Mouse (Mus musculus) myocyte (in vitro differentiated cells): ENCODE results near the gene Wasf3. TPM values are rescaled to one million over a fixed set of nuclear protein-coding genes. Genes with fewer than 3 reads are reported as not detected.
"Not testable (repeated sequence)": the region's sequence is repeated elsewhere in the genome, so short reads cannot be mapped to it uniquely, and the experiment has no call there.

Experiments
- H3K27me3 ChIP-seq: one replicate; pipeline ENCODE4 v1.6.1; 2011; ENCODE audit not compliant: control insufficient read depth, insufficient read depth, insufficient read length
- H3K36me3 ChIP-seq: one replicate; pipeline ENCODE4 v1.6.1; 2011; ENCODE audit not compliant: control insufficient read depth, insufficient read depth
- H3K4me2 ChIP-seq: one replicate; pipeline ENCODE4 v1.6.1; 2011; ENCODE audit warnings: low read depth, control low read depth
- H3K4me3 ChIP-seq: one replicate; pipeline ENCODE4 v1.5.1; 2011; ENCODE audit warnings: mild to moderate bottlenecking, control low read depth, moderate library complexity
- H3K79me2 ChIP-seq: one replicate; pipeline ENCODE4 v1.6.1; 2011; ENCODE audit not compliant: control insufficient read depth, insufficient read depth
- H3ac ChIP-seq: one replicate; pipeline ENCODE4 v1.6.1; 2011; ENCODE audit not compliant: control insufficient read depth, insufficient read length
- CEBPB ChIP-seq: IDR thresholded peaks from 2 replicates; pipeline ENCODE4 v1.6.1; 2011; ENCODE audit warnings: mild to moderate bottlenecking, moderate library complexity; ENCODE audit not compliant: poor library complexity, insufficient read depth, severe bottlenecking
- E2F4 ChIP-seq: IDR thresholded peaks from one replicate; pipeline ENCODE4 v1.6.1; 2011; ENCODE audit warnings: mild to moderate bottlenecking, control low read depth, moderate library complexity; ENCODE audit not compliant: insufficient read depth
- MAX ChIP-seq: IDR thresholded peaks from one replicate; pipeline ENCODE4 v1.6.1; 2011; ENCODE audit warnings: low read depth, mild to moderate bottlenecking, control low read depth
- MYOD1 ChIP-seq, 3 experiments: IDR thresholded peaks; one replicate each; pipeline ENCODE4 v1.6.1; 2011; ENCODE audit warnings: control low read depth in 2 of 3, low read depth in 2 of 3, mild to moderate bottlenecking in 2 of 3, moderate library complexity in 1 of 3; ENCODE audit not compliant: insufficient read length in 2 of 3, control insufficient read depth in 1 of 3
- MYOG ChIP-seq, 3 experiments: IDR thresholded peaks; one replicate each; pipeline ENCODE4 v1.6.1; 2011; ENCODE audit warnings: control low read depth in 2 of 3, low read depth in 2 of 3, mild to moderate bottlenecking in 2 of 3; ENCODE audit not compliant: insufficient read length in 2 of 3, control insufficient read depth in 1 of 3, insufficient read depth in 1 of 3
- POLR2A ChIP-seq: IDR thresholded peaks from one replicate; pipeline ENCODE4 v1.6.1; 2011; ENCODE audit warnings: low read depth, mild to moderate bottlenecking, control low read depth, moderate library complexity; ENCODE audit not compliant: insufficient read length
- POLR2AphosphoS2 ChIP-seq: IDR thresholded peaks from one replicate; pipeline ENCODE4 v1.6.1; 2011; ENCODE audit warnings: low read depth, control low read depth; ENCODE audit not compliant: insufficient read length
- REST ChIP-seq: IDR thresholded peaks from one replicate; pipeline ENCODE4 v1.6.1; 2011; ENCODE audit warnings: mild to moderate bottlenecking, control low read depth, moderate library complexity; ENCODE audit not compliant: insufficient read depth, insufficient read length
- SRF ChIP-seq: IDR thresholded peaks from one replicate; pipeline ENCODE4 v1.6.1; 2011; ENCODE audit warnings: low read depth; ENCODE audit not compliant: control insufficient read depth, insufficient read length
- TCF12 ChIP-seq: IDR thresholded peaks from one replicate; pipeline ENCODE4 v1.6.1; 2011; ENCODE audit warnings: mild to moderate bottlenecking, control low read depth; ENCODE audit not compliant: poor library complexity, insufficient read depth, severe bottlenecking
- TCF3 ChIP-seq: IDR thresholded peaks from one replicate; pipeline ENCODE4 v1.6.1; 2011; ENCODE audit warnings: low read depth, control low read depth; ENCODE audit not compliant: insufficient read length
- USF1 ChIP-seq: IDR thresholded peaks from one replicate; pipeline ENCODE4 v1.6.1; 2011; ENCODE audit warnings: low read depth, mild to moderate bottlenecking, control low read depth, moderate library complexity
- polyA plus RNA-seq: library from polyadenylated mRNA; unstranded; fragments of >200 nt; fragmentation: generic; extraction: Trizol; gene quantifications from one replicate; pipeline ENCODE4 v1.2.1, GENCODE M21; 2012; ENCODE audit warnings: missing spikeins

Gene Wasf3
- polyA plus RNA-seq, 1 experiment: not detected

- H3ac ChIP-seq: no peak overlapping the region
- H3K4me3 ChIP-seq: no peak overlapping the region
- no peaks in the 10 kb centered on the region for H3K79me2 ChIP-seq
- no peaks in the 10 kb centered on the region for H3K27me3 ChIP-seq
- no peaks in the 10 kb centered on the region for H3K36me3 ChIP-seq
- TF ChIP-seq CEBPB: no peak
- no peak for TF ChIP-seq TCF12
- TF ChIP-seq SRF: no peak
- no peak for TF ChIP-seq USF1
- no peak for TF ChIP-seq REST
- TF ChIP-seq TCF3: no peak
- TF ChIP-seq POLR2A: no peak
- TF ChIP-seq MYOG (IDR thresholded peaks at IDR 0.05; ENCODE audit: control insufficient read depth in 1 of 3, insufficient read depth in 1 of 3, insufficient read length in 2 of 3, low read depth in 2 of 3): no peak
- no peak for TF ChIP-seq E2F4
- no peak overlapping the region for H3K4me2 ChIP-seq
These were observed 86.0 kb downstream of the Wasf3 start for GRCm38 (mm10) chr5:146470821-146471220.

GRCm38 (mm10) chr5:146471311-146471710 lies 86.5 kb downstream of the Wasf3 start:
- Histone ChIP-seq H3K36me3 (no peaks in the 10 kb centered on the region), H3K4me2 (no peak overlapping the region), H3K79me2 (no peaks in the 10 kb centered on the region), H3K27me3 (no peaks in the 10 kb centered on the region), H3K4me3 (no peak overlapping the region), H3ac (no peak overlapping the region)
- TF ChIP-seq TCF3: no peak
- TF ChIP-seq MAX: no peak
- no peak for TF ChIP-seq REST
- no peak for TF ChIP-seq TCF12
- TF ChIP-seq POLR2AphosphoS2: no peak
- no peak for TF ChIP-seq POLR2A
- TF ChIP-seq CEBPB: no peak
- TF ChIP-seq USF1: no peak
- TF ChIP-seq MYOD1 (IDR thresholded peaks at IDR 0.05; ENCODE audit: control insufficient read depth in 1 of 3, insufficient read length in 2 of 3, low read depth in 2 of 3): no peak
- TF ChIP-seq MYOG (IDR thresholded peaks at IDR 0.05; ENCODE audit: control insufficient read depth in 1 of 3, insufficient read depth in 1 of 3, insufficient read length in 2 of 3, low read depth in 2 of 3): no peak
- no peak for TF ChIP-seq SRF
- TF ChIP-seq E2F4: no peak

- no peak overlapping the region for H3K4me2 ChIP-seq
- H3K4me3 ChIP-seq: no peak overlapping the region
- no peak for TF ChIP-seq POLR2A
- TF ChIP-seq MYOD1 (IDR thresholded peaks at IDR 0.05; ENCODE audit: control insufficient read depth in 1 of 3, insufficient read length in 2 of 3, low read depth in 2 of 3): no peak
- TF ChIP-seq MAX: no peak
- TF ChIP-seq TCF3: no peak
- TF ChIP-seq SRF: no peak
- TF ChIP-seq USF1: no peak
- TF ChIP-seq E2F4: no peak
- TF ChIP-seq TCF12: no peak
- TF ChIP-seq MYOG (IDR thresholded peaks at IDR 0.05; ENCODE audit: control insufficient read depth in 1 of 3, insufficient read depth in 1 of 3, insufficient read length in 2 of 3, low read depth in 2 of 3): no peak
- H3ac ChIP-seq: no peak overlapping the region
- H3K36me3 ChIP-seq: no peaks in the 10 kb centered on the region
- H3K79me2 ChIP-seq: no peaks in the 10 kb centered on the region
- no peaks in the 10 kb centered on the region for H3K27me3 ChIP-seq
These were observed 87.0 kb downstream of the Wasf3 start for GRCm38 (mm10) chr5:146471821-146472220.

GRCm38 (mm10) chr5:146479564-146479963 lies 94.8 kb downstream of the Wasf3 start:
- not testable (repeated sequence) for H3K36me3 ChIP-seq, H3K27me3 ChIP-seq, H3K4me2 ChIP-seq, H3K79me2 ChIP-seq, H3ac ChIP-seq, H3K4me3 ChIP-seq

GRCm38 (mm10) chr5:146481665-146482064 lies 96.9 kb downstream of the Wasf3 start, which contains the start of gene Gm6408:
TSS of gene Gm6408 (plus strand) at chr5:146481965.
- H3ac ChIP-seq, H3K4me3 ChIP-seq, H3K4me2 ChIP-seq, H3K27me3 ChIP-seq, H3K79me2 ChIP-seq, H3K36me3 ChIP-seq: not testable (repeated sequence)

- not testable (repeated sequence) for H3K4me3 ChIP-seq, H3K79me2 ChIP-seq, H3ac ChIP-seq, H3K27me3 ChIP-seq, H3K36me3 ChIP-seq, H3K4me2 ChIP-seq
These were observed 104.2 kb downstream of the Wasf3 start for GRCm38 (mm10) chr5:146488959-146489358.

GRCm38 (mm10) chr5:146491063-146491462 lies 106.3 kb downstream of the Wasf3 start, which contains the start of gene Gm6370:
TSS of gene Gm6370 (plus strand) at chr5:146491363.
- not testable (repeated sequence) for H3K36me3 ChIP-seq, H3K79me2 ChIP-seq, H3K4me3 ChIP-seq, H3K27me3 ChIP-seq, H3ac ChIP-seq, H3K4me2 ChIP-seq

- not testable (repeated sequence) for H3ac ChIP-seq, H3K36me3 ChIP-seq, H3K4me2 ChIP-seq, H3K79me2 ChIP-seq, H3K4me3 ChIP-seq, H3K27me3 ChIP-seq
These were observed 117.3 kb downstream of the Wasf3 start, which contains the start of gene 4930449I24Rik for GRCm38 (mm10) chr5:146502099-146502498. TSS of gene 4930449I24Rik (plus strand) at chr5:146502399.

- H3K27me3 ChIP-seq, H3ac ChIP-seq, H3K4me2 ChIP-seq, H3K79me2 ChIP-seq, H3K36me3 ChIP-seq, H3K4me3 ChIP-seq: not testable (repeated sequence)
These were observed 129.0 kb downstream of the Wasf3 start, which contains the start of gene Gm3402 for GRCm38 (mm10) chr5:146513823-146514222. TSS of gene Gm3402 (plus strand) at chr5:146514123.
